Mouse (Mus musculus) limb, embryonic 12.5 days (tissue): ENCODE data around the gene Cyb561. TPM values are rescaled to one million over a fixed set of nuclear protein-coding genes. Genes with fewer than 3 reads are reported as not detected.

ENCODE experiments used
- ATAC-seq: fragments of 200-750 bp; cut with Nextera tagmentation; 2 replicates; pipeline ENCODE4 v1.8.0; 2017; ENCODE audit warnings: low read depth, moderate TSS enrichment; ENCODE audit not compliant: insufficient number of reproducible peaks, insufficient read depth, low FRiP score, low TSS enrichment
- H3K27ac ChIP-seq: fragments of 300-500 bp; sonication (generic); 2 replicates; pipeline ENCODE4 v1.5.1; 2016; ENCODE audit warnings: mild to moderate bottlenecking, moderate library complexity
- H3K27me3 ChIP-seq: fragments of 300-500 bp; sonication (generic); 2 replicates; pipeline ENCODE4 v1.6.1; 2016; ENCODE audit warnings: mild to moderate bottlenecking, moderate library complexity
- H3K36me3 ChIP-seq: fragments of 300-500 bp; sonication (generic); 2 replicates; pipeline ENCODE4 v1.6.1; 2016; ENCODE audit warnings: mild to moderate bottlenecking, moderate library complexity
- H3K4me1 ChIP-seq: fragments of 300-500 bp; sonication (generic); replicated peaks from 2 replicates; pipeline ENCODE4 v1.6.1; 2016
- H3K4me2 ChIP-seq: fragments of 300-500 bp; sonication (generic); 2 replicates; pipeline ENCODE4 v1.6.1; 2016; ENCODE audit warnings: mild to moderate bottlenecking, moderate library complexity
- H3K4me3 ChIP-seq: fragments of 300-500 bp; sonication (generic); replicated peaks from 2 replicates; pipeline ENCODE4 v1.5.1; 2016; ENCODE audit warnings: mild to moderate bottlenecking
- H3K9ac ChIP-seq: fragments of 300-500 bp; sonication (generic); replicated peaks from 2 replicates; pipeline ENCODE4 v1.6.1; 2016; ENCODE audit warnings: mild to moderate bottlenecking, moderate library complexity
- H3K9me3 ChIP-seq: fragments of 300-500 bp; sonication (generic); 2 replicates; pipeline ENCODE4 v1.6.1; 2016; ENCODE audit warnings: mild to moderate bottlenecking, moderate library complexity
- whole genome bisulfite sequencing: fragments of 180-500 bp; shearing (Covaris S2); methylation state at CpG from one replicate; pipeline ENCODE4 v1.1.7; 2016; 5-methylcytosine and 5-hydroxymethylcytosine counted together
- polyA plus RNA-seq: library from polyadenylated mRNA; unstranded; fragments of >200 nt; fragmentation: Nextera tagmentation; extraction: Ambion mirVana; gene quantifications from 2 replicates; pipeline ENCODE4 v1.2.1, GENCODE M21; 2016

Gene Cyb561
- polyA plus RNA-seq, 1 experiment from 2014 or later, result 9.7 TPM

GRCm38 (mm10) chr11:105920836-105921235, 32.3 kb downstream of the Cyb561 start:
- H3K4me2 ChIP-seq, result no peak overlapping the region
- ATAC-seq, result no peak
- no peaks in the 10 kb centered on the region for H3K27me3 ChIP-seq
- H3K9ac ChIP-seq, result no peak overlapping the region; the same call in 1 of the 2 replicates
- no peak overlapping the region for H3K4me3 ChIP-seq
- no peaks in the 10 kb centered on the region for H3K9me3 ChIP-seq
- H3K27ac ChIP-seq, result no peak overlapping the region
- no peaks in the 10 kb centered on the region for H3K4me1 ChIP-seq
- 90% methylated on average over 2 of the region's 2 CpGs for whole genome bisulfite sequencing
- peaks cover 34% of the 10 kb centered on the region for H3K36me3 ChIP-seq

DNA sequence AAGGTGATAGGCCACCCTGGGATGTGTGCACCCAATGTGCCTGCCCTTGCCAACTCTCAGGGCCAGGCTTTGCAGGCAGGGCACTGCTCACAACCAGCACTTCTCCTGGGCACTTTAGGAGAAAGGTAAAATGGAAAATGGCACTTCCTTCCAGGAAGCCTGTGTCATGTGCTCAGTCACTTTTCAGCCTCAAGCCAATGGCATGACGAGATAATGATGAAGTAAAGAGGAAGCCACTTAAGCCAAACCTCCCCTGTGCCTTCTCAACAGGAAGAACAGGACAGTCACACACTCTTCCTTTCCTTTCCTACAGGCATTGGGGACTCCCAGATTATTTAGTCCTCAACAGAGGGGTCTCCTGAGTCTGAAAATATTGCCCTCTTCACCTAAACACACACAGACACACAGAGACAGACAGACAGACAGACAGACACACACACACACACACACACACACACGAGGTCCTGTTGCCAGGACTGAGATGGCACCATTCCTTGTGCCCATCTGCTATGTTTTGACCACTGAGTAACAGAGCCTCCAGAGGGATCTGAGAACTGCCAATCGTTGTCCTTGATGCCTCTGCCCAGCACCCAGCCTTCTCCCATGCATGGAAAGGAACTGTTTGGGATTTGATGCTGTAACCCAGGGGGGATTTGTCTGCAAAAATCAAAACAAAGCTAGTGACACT, 32.9 kb downstream of the Cyb561 start:
- Histone ChIP-seq H3K36me3 (peaks cover 34% of the 10 kb centered on the region), H3K4me2 (no peak overlapping the region), H3K27ac (no peak overlapping the region), H3K9ac (no peak overlapping the region; the same call in 1 of the 2 replicates), H3K27me3 (no peaks in the 10 kb centered on the region), H3K4me3 (no peak overlapping the region), H3K4me1 (no peaks in the 10 kb centered on the region), H3K9me3 (no peaks in the 10 kb centered on the region)
- WGBS, result 81% methylated on average over 3 of the region's 3 CpGs
- ATAC-seq, result no peak

DNA sequence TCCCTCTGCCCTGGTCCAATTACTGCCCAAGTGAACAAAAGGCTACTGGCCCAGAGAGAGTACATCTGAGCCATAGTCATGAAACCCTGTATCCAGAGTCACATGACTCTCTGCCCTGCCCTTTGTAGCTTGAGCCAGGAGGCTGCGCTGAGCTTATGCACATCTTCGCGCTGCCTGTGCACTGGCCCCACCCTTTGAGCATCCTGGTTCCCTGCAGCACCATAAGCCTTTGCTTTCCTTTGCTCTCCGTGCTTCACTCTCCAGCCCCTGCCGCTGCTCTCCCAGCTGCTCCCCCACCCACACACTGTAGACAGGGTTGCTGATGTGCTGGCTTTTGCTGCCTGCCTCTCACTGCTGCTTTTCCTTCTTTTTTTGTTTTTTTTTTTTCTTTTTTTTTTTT, 39.6 kb downstream of the Cyb561 start:
- ATAC-seq, result no peak
- 56% methylated on average over 5 of the region's 5 CpGs for WGBS
- no peak overlapping the region for H3K27ac ChIP-seq

DNA sequence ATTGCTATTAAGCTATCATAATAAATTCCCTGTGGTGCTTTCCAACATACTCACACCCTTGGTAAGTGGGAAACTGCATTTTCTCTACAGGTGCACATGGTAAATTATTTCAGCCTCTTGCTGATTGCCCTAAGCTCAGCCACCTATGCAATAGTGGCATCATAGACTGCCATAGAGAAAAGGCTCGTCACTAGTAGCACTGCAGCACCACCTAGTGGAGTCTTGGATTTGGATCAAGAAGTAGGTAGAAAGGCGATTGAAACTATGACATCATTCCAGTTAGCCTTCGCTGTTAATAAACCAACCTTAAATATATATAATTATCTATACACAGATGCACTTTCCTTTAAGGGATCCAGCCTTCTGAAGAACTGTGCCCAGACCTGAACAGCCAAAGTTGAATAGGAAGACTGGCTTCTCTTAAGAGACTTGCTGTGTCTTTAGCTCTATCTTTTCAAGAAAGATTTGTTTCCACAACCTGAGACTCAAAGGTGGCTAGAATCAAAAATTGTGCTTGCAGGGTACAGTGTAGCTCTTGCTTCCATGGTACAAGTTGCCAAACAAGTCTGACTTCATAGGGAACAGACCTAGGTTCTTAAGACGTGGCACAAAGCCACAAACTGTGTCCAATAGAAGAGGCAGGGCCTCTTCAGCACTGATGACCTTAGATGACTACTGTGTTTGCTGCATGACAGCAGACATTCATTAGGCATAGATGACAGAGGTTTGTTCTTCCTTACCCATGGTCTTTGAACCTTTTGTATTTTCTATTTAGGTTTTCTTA, 41.4 kb downstream of the Cyb561 start:
- 40% methylated on average over 4 of the region's 4 CpGs for WGBS
- no peak overlapping the region for H3K4me3 ChIP-seq
- no peak overlapping the region for H3K9ac ChIP-seq
- H3K9me3 ChIP-seq, result no peaks in the 10 kb centered on the region
- H3K36me3 ChIP-seq, result peaks cover 17% of the 10 kb centered on the region; the same call in 1 of the 2 replicates
- no peaks in the 10 kb centered on the region for H3K4me1 ChIP-seq
- ATAC-seq, result no peak
- H3K4me2 ChIP-seq, result no peak overlapping the region
- H3K27ac ChIP-seq, result no peak overlapping the region
- H3K27me3 ChIP-seq, result no peaks in the 10 kb centered on the region

More for the DNA sequence above, 39.6 kb downstream of the Cyb561 start:
- Histone ChIP-seq H3K4me2 (no peak overlapping the region), H3K9ac (no peak overlapping the region), H3K36me3 (peaks cover 21% of the 10 kb centered on the region; the same call in 1 of the 2 replicates), H3K4me1 (no peaks in the 10 kb centered on the region), H3K27me3 (no peaks in the 10 kb centered on the region), H3K4me3 (no peak overlapping the region), H3K9me3 (no peaks in the 10 kb centered on the region)

DNA sequence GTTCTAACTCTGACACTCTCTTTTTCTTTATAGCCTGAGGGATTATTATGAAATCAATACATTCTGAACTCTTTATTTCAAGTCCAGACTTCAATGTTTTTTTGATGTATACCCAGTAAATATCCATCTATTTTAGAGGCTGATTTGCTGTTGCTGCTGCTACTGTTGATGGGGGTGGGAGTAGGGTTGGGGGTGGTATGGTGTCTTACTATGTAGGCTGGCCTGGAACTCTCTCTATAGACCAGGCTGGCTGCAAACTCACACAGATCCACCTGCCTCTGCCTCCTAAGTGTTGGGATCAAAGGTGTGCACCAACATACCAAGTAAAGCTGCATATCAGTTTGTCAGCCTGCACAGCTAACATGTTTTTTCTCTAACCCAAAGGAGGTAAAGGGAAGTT, 42.0 kb downstream of the Cyb561 start:
- H3K4me2 ChIP-seq, result no peak overlapping the region
- H3K9ac ChIP-seq, result no peak overlapping the region

GRCm38 (mm10) chr11:105909617-105910016, 43.5 kb downstream of the Cyb561 start:
- Histone ChIP-seq H3K9me3 (no peaks in the 10 kb centered on the region), H3K9ac (no peak overlapping the region), H3K27me3 (no peaks in the 10 kb centered on the region), H3K4me2 (no peak overlapping the region), H3K27ac (no peak overlapping the region), H3K4me3 (no peak overlapping the region), H3K36me3 (peaks cover 15% of the 10 kb centered on the region; the same call in 1 of the 2 replicates), H3K4me1 (no peaks in the 10 kb centered on the region)
- 58% methylated on average over 2 of the region's 2 CpGs for WGBS
- ATAC-seq, result no peak

More for the DNA sequence above, 42.0 kb downstream of the Cyb561 start:
- peaks cover 17% of the 10 kb centered on the region; the same call in 1 of the 2 replicates for H3K36me3 ChIP-seq
- H3K4me1 ChIP-seq, result no peaks in the 10 kb centered on the region
- ATAC-seq, result no peak
- no peaks in the 10 kb centered on the region for H3K27me3 ChIP-seq
- H3K4me3 ChIP-seq, result no peak overlapping the region
- H3K27ac ChIP-seq, result no peak overlapping the region
- no peaks in the 10 kb centered on the region for H3K9me3 ChIP-seq

- no peaks in the 10 kb centered on the region for H3K4me1 ChIP-seq
- no peak overlapping the region for H3K9ac ChIP-seq
- peaks cover 10% of the 10 kb centered on the region; the same call in 1 of the 2 replicates for H3K36me3 ChIP-seq
- H3K4me3 ChIP-seq, result no peak overlapping the region
- no peaks in the 10 kb centered on the region for H3K27me3 ChIP-seq
- H3K27ac ChIP-seq, result no peak overlapping the region
- H3K4me2 ChIP-seq, result no peak overlapping the region
- WGBS, result 82% methylated on average over 8 of the region's 8 CpGs
- ATAC-seq, result no peak
- H3K9me3 ChIP-seq, result no peaks in the 10 kb centered on the region
Measured at GRCm38 (mm10) chr11:105908926-105909325, 44.2 kb downstream of the Cyb561 start.

DNA sequence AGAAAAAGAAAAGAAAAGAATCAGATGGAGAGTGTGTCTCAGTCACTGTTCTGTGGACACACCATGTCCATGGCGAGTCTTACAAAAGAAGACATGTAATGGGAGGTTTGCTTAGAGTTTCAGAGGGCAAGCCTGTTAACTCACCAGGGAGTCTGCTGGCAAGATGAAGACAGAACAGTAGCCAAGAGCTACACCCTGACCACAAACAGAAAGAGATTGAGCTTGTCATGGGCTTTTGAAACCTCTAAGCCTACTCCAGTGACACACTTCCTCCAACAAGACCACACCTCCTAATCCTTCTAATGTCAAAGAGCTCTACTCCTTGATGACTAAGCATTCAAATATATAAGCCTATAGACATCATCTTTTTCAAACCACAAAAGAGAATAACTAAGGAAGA, 45.8 kb downstream of the Cyb561 start:
- 84% methylated on average over 1 of the region's 1 CpGs for WGBS
- Histone ChIP-seq H3K4me3 (no peak overlapping the region), H3K27me3 (no peaks in the 10 kb centered on the region), H3K9ac (no peak overlapping the region), H3K4me1 (no peaks in the 10 kb centered on the region), H3K27ac (no peak overlapping the region), H3K36me3 (peaks cover 6% of the 10 kb centered on the region; the same call in 1 of the 2 replicates), H3K9me3 (no peaks in the 10 kb centered on the region), H3K4me2 (no peak overlapping the region)
- no peak for ATAC-seq

DNA sequence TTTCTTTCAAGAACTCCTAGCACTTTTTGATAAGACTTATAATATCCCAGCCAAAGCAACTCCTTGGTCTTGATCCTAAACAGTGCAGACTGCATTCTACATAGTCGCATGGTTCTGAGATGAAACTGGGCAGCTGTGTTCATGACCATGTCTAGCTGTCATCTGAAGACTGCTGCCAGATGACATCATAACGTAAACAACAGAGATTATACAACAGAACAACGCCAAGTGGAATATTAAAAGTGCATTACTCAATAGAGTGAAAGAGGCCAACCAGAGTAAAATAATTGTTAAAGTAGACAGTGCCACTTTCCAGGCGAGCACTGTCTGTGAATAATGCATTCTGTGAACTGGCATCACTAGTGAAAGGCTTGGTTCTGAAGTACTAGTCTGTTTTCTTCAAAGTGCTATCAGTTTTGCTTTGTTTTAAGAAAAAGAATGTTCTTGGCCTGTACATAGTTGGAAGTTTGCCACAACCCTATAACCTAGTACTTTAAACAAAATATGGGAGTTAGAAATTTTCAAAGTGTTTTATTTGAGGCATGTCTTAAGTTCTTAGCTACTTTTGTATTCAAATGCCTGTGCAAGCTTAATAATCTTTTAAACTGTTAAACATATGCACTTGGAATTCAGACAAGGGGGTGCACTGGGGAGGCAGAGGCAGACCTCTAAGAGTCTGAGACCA, 47.5 kb downstream of the Cyb561 start:
- no peak for ATAC-seq
- WGBS, result 79% methylated on average over 4 of the region's 4 CpGs
- no peaks in the 10 kb centered on the region for H3K27me3 ChIP-seq

GRCm38 (mm10) chr11:105902956-105903355, 50.2 kb downstream of the Cyb561 start:
- Histone ChIP-seq H3K4me1 (no peaks in the 10 kb centered on the region), H3K4me2 (no peak overlapping the region), H3K36me3 (peaks cover 10% of the 10 kb centered on the region), H3K27me3 (no peaks in the 10 kb centered on the region), H3K9ac (no peak overlapping the region), H3K4me3 (no peak overlapping the region), H3K27ac (no peak overlapping the region), H3K9me3 (no peaks in the 10 kb centered on the region)
- WGBS, result 87% methylated on average over 1 of the region's 1 CpGs
- no peak for ATAC-seq

More for the DNA sequence above, 47.5 kb downstream of the Cyb561 start:
- no peak overlapping the region for H3K4me2 ChIP-seq
- H3K4me3 ChIP-seq, result no peak overlapping the region
- H3K9ac ChIP-seq, result no peak overlapping the region
- H3K27ac ChIP-seq, result no peak overlapping the region
- H3K4me1 ChIP-seq, result no peaks in the 10 kb centered on the region
- peaks cover 6% of the 10 kb centered on the region; the same call in 1 of the 2 replicates for H3K36me3 ChIP-seq
- no peaks in the 10 kb centered on the region for H3K9me3 ChIP-seq

- no peaks in the 10 kb centered on the region for H3K9me3 ChIP-seq
- WGBS, result 66% methylated on average over 2 of the region's 2 CpGs
- H3K9ac ChIP-seq, result no peak overlapping the region
- no peak overlapping the region for H3K27ac ChIP-seq
- H3K36me3 ChIP-seq, result peaks cover 13% of the 10 kb centered on the region
- H3K4me2 ChIP-seq, result no peak overlapping the region
- H3K27me3 ChIP-seq, result no peaks in the 10 kb centered on the region
- H3K4me1 ChIP-seq, result no peaks in the 10 kb centered on the region
- H3K4me3 ChIP-seq, result no peak overlapping the region
- no peak for ATAC-seq
Measured at GRCm38 (mm10) chr11:105901501-105901900, 51.6 kb downstream of the Cyb561 start.
